Mouse (Mus musculus) Muller cell, postnatal 12 days (primary cell): ENCODE measurements around the gene S1pr5.
"Not testable (repeated sequence)": the region's sequence is repeated elsewhere in the genome, so short reads cannot be mapped to it uniquely, and the experiment has no call there.

ENCODE experiments used
- DNase-seq: peaks from one replicate; pipeline ENCODE4 v3.0.0-alpha.2; 2015; ENCODE audit errors: inconsistent ontology term

Gene S1pr5

GRCm38 (mm10) chr9:21237368-21238003 lies 10.8 kb downstream of the S1pr5 start:
- DNase-seq = peak; percentile 52

GRCm38 (mm10) chr9:21236991-21237367 lies 11.3 kb downstream of the S1pr5 start:
- DNase-seq = no peak

- no peak for DNase-seq
Observed at GRCm38 (mm10) chr9:21235341-21235740, 12.9 kb downstream of the S1pr5 start.

- DNase-seq = no peak
Observed at GRCm38 (mm10) chr9:21233805-21234204, 14.4 kb downstream of the S1pr5 start.

- no peak for DNase-seq
Observed at GRCm38 (mm10) chr9:21233366-21233765, 14.9 kb downstream of the S1pr5 start.

GRCm38 (mm10) chr9:21232867-21233266 lies 15.4 kb downstream of the S1pr5 start:
- no peak for DNase-seq

GRCm38 (mm10) chr9:21231551-21231950 lies 16.7 kb downstream of the S1pr5 start:
- no peak for DNase-seq

GRCm38 (mm10) chr9:21227342-21227741 lies 20.9 kb downstream of the S1pr5 start:
- DNase-seq = no peak

- DNase-seq = no peak
Observed at GRCm38 (mm10) chr9:21225415-21225758, 22.9 kb downstream of the S1pr5 start.

- DNase-seq = peak; percentile 52
Observed at GRCm38 (mm10) chr9:21224576-21225414, 23.4 kb downstream of the S1pr5 start.

GRCm38 (mm10) chr9:21223906-21224305 lies 24.3 kb downstream of the S1pr5 start:
- no peak for DNase-seq

GRCm38 (mm10) chr9:21223490-21223889 lies 24.8 kb downstream of the S1pr5 start:
- DNase-seq = not testable (repeated sequence)

- peak; percentile 35 for DNase-seq
Observed at GRCm38 (mm10) chr9:21221383-21221929, 26.8 kb downstream of the S1pr5 start.

GRCm38 (mm10) chr9:21220490-21221382 lies 27.5 kb downstream of the S1pr5 start:
- DNase-seq = peak; percentile 94

- no peak for DNase-seq
Observed at GRCm38 (mm10) chr9:21219820-21220219, 28.4 kb downstream of the S1pr5 start.

- DNase-seq = no peak
Observed at GRCm38 (mm10) chr9:21216050-21216841, 32.0 kb downstream of the S1pr5 start.

GRCm38 (mm10) chr9:21213617-21214190 lies 34.5 kb downstream of the S1pr5 start:
- DNase-seq = no peak

- DNase-seq = no peak
Observed at GRCm38 (mm10) chr9:21211624-21212023, 36.6 kb downstream of the S1pr5 start.

GRCm38 (mm10) chr9:21210821-21211220 lies 37.4 kb downstream of the S1pr5 start:
- DNase-seq = no peak

GRCm38 (mm10) chr9:21208626-21209025 lies 39.6 kb downstream of the S1pr5 start:
- DNase-seq = no peak

GRCm38 (mm10) chr9:21206848-21207247 lies 41.4 kb downstream of the S1pr5 start:
- no peak for DNase-seq
